Mouse (Mus musculus) megakaryocyte, embryonic 14.5 days (primary cell): ENCODE measurements around the gene Gpr137. TPM values are rescaled to one million over a fixed set of nuclear protein-coding genes. Genes with fewer than 3 reads are reported as not detected.

Source experiments
- H3K27me3 ChIP-seq: replicated peaks from 2 replicates; pipeline ENCODE3; 2012; ENCODE audit warnings: inconsistent platforms
- H3K36me3 ChIP-seq: replicated peaks from 2 replicates; pipeline ENCODE3; 2012; ENCODE audit warnings: low read length, inconsistent platforms, mixed read lengths
- H3K4me1 ChIP-seq: 2 replicates; pipeline ENCODE4 v1.6.1; 2012; ENCODE audit warnings: inconsistent platforms
- H3K4me3 ChIP-seq: replicated peaks from 2 replicates; pipeline ENCODE3; 2012; ENCODE audit warnings: moderate library complexity, mild to moderate bottlenecking, inconsistent platforms
- H3K9me3 ChIP-seq: 2 replicates; pipeline ENCODE4 v1.6.1; 2012; ENCODE audit warnings: inconsistent platforms
- FLI1 ChIP-seq: IDR thresholded peaks from 2 replicates; pipeline ENCODE4 v1.6.1; 2012; ENCODE audit warnings: low read length, inconsistent platforms, mixed read lengths
- GATA1 ChIP-seq: IDR thresholded peaks from 3 replicates; pipeline ENCODE4 v1.6.1; 2012; ENCODE audit warnings: mixed read lengths, low read length, inconsistent platforms, borderline replicate concordance
- polyA plus RNA-seq: library from polyadenylated mRNA; stranded (reverse); fragments of >175 nt; gene quantifications from 2 replicates; pipeline ENCODE4 v1.2.3, GENCODE M21; 2012; ENCODE audit warnings: low replicate concordance; ENCODE audit not compliant: insufficient read depth

The Gpr137 gene
- polyA plus RNA-seq, 1 experiment, result 118 TPM

- Histone ChIP-seq H3K4me1 (peaks cover 92% of the 10 kb centered on the region), H3K27me3 (peaks cover 36% of the 10 kb centered on the region), H3K9me3 (peaks cover 7% of the 10 kb centered on the region), H3K4me3 (peak overlapping the region; percentile 96), H3K36me3 (peaks cover 23% of the 10 kb centered on the region)
- TF ChIP-seq FLI1 (no peak), GATA1 (no peak)
Measured at GRCm38 (mm10) chr19:6922901-6923735, 19.2 kb downstream of the Gpr137 start.

GRCm38 (mm10) chr19:6921647-6922567 is 20.4 kb downstream of the Gpr137 start, which contains the start of gene Esrra:
Esrra (minus strand) TSS chr19:6921813.
- peaks cover 7% of the 10 kb centered on the region for H3K9me3 ChIP-seq
- peaks cover 85% of the 10 kb centered on the region for H3K4me1 ChIP-seq
- peaks cover 31% of the 10 kb centered on the region for H3K36me3 ChIP-seq
- peaks cover 24% of the 10 kb centered on the region for H3K27me3 ChIP-seq
- H3K4me3 ChIP-seq, result peak within 1 kb of the TSS; percentile 96
- TF ChIP-seq FLI1 (no peak), GATA1 (no peak)

DNA sequence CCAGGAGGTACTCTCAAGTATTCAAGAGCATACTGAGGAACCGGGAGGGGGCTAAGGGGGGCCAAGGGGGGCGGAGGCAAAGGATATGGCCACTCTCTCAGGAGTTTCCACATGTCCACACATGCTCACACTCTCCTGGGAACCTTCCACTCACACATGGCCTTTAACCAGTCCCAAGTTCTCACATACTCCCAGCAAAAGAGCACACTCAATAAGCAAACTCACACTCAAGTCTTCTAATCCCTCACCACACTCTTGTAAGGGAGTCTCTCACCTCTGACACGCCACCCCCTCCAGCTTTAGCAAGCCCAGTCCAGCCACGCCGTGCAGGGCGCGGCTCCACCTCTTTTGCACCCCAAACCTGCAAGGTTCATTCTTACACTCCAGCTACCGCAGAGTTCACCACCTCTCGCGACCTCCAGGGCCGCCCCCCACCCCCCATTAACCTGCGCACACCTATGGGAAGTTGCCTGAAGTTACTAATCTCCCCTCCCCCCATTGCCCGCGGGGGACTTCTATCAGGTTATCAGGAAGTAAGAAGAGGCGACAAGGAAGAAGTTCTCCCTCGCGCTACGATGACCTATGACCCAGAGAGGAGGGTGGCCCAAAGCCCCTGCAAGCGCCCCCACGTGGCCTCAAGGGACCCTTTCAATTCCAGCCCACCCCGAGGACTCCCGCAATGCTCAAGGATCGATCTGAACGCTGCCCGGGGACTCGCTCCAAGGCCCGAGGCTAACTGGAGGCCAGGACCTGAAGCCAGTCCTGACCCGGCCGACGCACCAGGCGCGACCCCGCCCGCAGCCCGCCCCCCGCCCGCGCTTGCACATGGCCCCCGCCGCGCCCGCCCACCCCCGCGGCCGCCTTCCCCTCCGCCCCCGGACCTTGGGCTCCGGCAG is 21.3 kb downstream of the Gpr137 start:
- H3K36me3 ChIP-seq, result peaks cover 40% of the 10 kb centered on the region
- peak overlapping the region; percentile 96 for H3K4me3 ChIP-seq
- H3K27me3 ChIP-seq, result peaks cover 15% of the 10 kb centered on the region
- H3K4me1 ChIP-seq, result peaks cover 85% of the 10 kb centered on the region
- H3K9me3 ChIP-seq, result peaks cover 3% of the 10 kb centered on the region
- TF ChIP-seq GATA1 (no peak), FLI1 (no peak)

DNA sequence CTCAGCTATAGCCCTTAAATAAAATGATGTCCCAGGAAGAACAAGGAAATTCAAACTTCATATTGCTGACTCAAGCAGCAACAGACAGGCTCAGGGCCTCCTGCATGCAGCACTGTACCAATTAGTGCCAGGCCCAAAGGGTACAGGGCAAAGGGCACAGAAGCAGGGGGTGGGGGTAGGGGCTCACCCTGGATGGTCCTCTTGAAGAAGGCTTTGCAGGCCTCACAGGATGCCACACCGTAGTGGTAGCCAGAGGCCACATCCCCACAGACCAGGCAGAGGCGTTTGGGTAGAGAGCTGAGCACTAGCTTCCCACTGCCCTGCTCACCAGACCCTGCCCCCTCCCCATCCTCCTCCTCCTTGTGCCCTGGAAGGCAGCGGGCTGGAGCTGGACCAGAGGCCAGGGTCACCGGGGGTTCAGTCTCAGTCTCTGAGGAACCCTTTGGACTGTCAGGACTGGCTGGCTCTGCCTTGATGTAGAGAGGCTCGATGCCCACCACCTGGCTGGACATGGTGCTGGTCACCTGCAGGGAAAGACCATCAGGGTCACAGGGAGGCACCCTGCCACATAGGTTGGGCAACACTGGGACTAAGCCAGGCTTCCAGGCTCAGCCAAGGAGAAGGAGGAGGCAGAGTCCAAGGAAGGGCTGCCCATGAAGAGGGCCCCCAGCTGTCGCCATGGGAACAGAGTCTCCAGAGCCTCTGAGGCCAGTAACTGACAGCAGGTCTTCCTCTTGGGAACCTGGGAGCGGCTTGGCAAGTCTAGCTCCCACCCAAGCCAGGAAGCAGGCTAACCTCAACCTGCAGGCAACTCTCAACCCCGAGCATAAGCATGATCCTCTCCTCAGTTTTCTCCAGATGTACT is 22.2 kb downstream of the Gpr137 start:
- Histone ChIP-seq H3K9me3 (no peaks in the 10 kb centered on the region), H3K36me3 (peaks cover 49% of the 10 kb centered on the region), H3K4me3 (peak overlapping the region; percentile 96), H3K4me1 (peaks cover 85% of the 10 kb centered on the region), H3K27me3 (peaks cover 6% of the 10 kb centered on the region)
- TF ChIP-seq GATA1 (no peak), FLI1 (no peak)

DNA sequence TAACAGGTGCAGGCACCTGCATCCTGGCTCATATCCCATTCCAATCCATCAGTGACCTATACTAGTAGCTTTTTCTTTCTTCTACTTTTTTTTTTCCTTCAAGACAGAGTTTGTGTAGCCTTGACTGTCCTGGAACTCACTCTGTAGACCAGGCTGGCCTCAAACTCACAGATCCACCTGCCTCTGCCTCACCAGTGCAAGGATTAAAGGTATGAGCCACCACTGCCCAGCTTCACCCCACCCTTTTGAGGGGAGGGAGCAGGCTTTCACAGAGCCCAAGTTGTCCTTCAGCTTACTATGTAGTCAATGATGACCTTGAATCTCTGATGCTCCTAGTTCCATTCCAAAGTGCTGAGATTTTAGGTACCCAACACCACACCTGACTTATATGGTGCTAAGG is 22.8 kb downstream of the Gpr137 start:
- Histone ChIP-seq H3K36me3 (peaks cover 52% of the 10 kb centered on the region), H3K27me3 (no peaks in the 10 kb centered on the region), H3K4me3 (peak overlapping the region; percentile 64), H3K4me1 (peaks cover 84% of the 10 kb centered on the region), H3K9me3 (no peaks in the 10 kb centered on the region)
- no peak for TF ChIP-seq GATA1
- no peak for TF ChIP-seq FLI1

DNA sequence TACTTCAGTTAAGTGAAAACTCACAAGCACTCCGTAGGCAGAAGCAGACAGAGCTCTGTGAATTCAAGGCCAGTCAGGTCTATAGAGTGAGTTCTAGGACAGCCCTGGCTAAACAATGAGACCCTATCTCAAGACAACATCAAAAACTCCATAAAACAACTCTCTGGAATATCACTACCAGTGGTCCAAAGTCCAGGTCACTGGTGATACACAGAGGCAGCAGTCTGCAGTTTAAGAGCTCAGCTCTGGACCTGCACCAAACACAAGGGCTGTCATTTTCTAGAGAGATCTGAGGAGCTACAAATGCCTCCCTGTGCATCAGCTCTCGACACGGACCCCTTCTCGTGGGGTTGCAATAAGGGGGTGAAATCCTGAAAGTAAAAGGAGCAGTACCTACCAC is 24.0 kb downstream of the Gpr137 start:
- TF ChIP-seq GATA1 (no peak), FLI1 (no peak)
- no peaks in the 10 kb centered on the region for H3K27me3 ChIP-seq
- H3K36me3 ChIP-seq, result peaks cover 63% of the 10 kb centered on the region
- no peak overlapping the region for H3K4me3 ChIP-seq
- no peaks in the 10 kb centered on the region for H3K9me3 ChIP-seq
- H3K4me1 ChIP-seq, result peaks cover 84% of the 10 kb centered on the region

DNA sequence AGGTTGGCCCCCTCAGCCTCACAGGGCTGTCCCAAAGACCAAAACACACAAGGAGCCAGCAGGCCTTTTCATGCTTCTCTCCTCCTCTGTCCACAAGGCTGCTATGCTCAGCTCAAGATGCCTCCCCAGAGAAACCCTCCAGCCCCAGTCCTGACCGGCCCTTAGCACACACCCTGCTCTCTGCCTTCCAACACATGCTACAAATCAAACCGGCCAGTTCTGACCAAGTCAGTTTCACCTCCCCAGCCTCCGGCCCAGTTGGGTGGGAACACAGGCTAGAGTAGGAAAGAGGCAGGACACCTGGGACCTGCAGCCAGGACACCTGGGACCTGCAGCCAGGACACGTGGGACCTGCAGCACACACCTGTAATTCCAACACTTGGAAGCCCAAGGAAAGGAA is 25.8 kb downstream of the Gpr137 start:
- H3K4me1 ChIP-seq, result peaks cover 88% of the 10 kb centered on the region

DNA sequence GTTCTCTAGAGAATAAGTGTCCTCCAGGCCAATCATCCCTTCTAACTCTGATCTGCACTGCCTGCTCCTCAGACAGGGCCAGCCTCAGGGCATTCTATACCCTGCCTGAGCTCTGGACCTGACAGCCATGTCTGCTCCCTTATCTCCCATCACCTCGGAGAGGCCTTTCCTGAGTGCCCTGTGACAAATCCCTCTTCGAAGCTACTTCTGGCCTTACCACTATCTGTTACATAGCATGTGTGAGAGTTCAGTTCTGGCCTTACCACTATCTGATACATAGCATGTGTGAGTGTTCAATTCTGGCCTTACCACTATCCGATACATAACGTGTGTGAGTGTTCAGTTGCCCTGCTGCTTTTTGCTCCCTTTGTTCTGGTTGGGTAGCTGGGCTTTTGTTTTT is 27.0 kb downstream of the Gpr137 start:
- Histone ChIP-seq H3K9me3 (no peaks in the 10 kb centered on the region), H3K4me3 (peak overlapping the region; percentile 51), H3K4me1 (peaks cover 91% of the 10 kb centered on the region), H3K36me3 (peaks cover 86% of the 10 kb centered on the region), H3K27me3 (no peaks in the 10 kb centered on the region)
- TF ChIP-seq FLI1 (no peak), GATA1 (no peak)

More for the DNA sequence above, 25.8 kb downstream of the Gpr137 start:
- Histone ChIP-seq H3K36me3 (peaks cover 81% of the 10 kb centered on the region), H3K9me3 (no peaks in the 10 kb centered on the region), H3K27me3 (no peaks in the 10 kb centered on the region), H3K4me3 (no peak overlapping the region)
- TF ChIP-seq FLI1 (no peak), GATA1 (no peak)
